In the genomic region with DNA sequence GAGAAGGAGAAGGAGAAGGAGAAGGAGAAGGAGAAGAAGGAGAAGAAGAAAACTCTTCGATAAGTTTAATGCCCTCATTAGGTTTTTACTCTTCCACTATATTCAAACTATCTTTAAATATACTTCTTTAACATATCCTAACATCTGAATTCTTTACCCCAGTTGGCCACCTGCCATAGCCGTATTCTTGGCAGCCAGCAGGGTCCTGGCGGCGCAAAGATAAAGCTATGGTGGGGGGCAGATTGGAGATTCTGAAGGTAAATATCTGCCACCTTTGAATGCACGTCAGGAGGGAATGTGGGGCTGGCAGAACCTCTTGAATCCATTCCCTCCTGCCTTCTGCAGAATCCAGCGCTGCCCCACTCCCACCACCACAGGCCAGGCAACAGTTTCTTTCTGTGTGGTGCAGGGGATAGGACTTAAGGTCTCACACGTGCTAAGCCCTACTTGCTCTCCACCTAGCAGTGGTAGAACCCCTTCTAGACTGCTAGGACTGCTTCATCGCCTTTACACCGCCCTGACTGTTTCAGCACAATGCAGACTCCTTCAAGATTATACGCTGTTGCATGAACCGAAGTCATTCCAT, we compare ENCODE assay signal across 22 mouse cellular contexts. TPM values are rescaled to one million over a fixed set of nuclear protein-coding genes. Genes with fewer than 3 reads are reported as not detected.
"Had no signal": no experiment of that assay in that cellular context is flagged by ENCODE, and none has a peak within 500 bp of the region (broad histone marks: within the 10 kb centered on the region; RNA-seq: fewer than 3 reads in every experiment).

No protein-coding gene starts in this region.

- H3K36me3 ChIP-seq: kidney, embryonic 15.5 days; liver, embryonic 12.5 days; midbrain, embryonic 13.5 days; neural tube, embryonic 15.5 days; stomach, embryonic 15.5 days had no signal

- H3K9ac ChIP-seq: kidney, embryonic 15.5 days; limb, embryonic 13.5 days; liver, embryonic 12.5 days; midbrain, embryonic 13.5 days; neural tube, embryonic 15.5 days; stomach, embryonic 15.5 days had no signal

- H3K4me2 ChIP-seq: kidney, embryonic 15.5 days; limb, embryonic 13.5 days; liver, embryonic 12.5 days; midbrain, embryonic 13.5 days; neural tube, embryonic 15.5 days; stomach, embryonic 15.5 days had no signal

- H3K9me3 ChIP-seq: kidney, embryonic 15.5 days; limb, embryonic 13.5 days; liver, embryonic 12.5 days; midbrain, embryonic 13.5 days; neural tube, embryonic 15.5 days; stomach, embryonic 15.5 days had no signal

- ATAC-seq: hindbrain, postnatal 0 days; liver, embryonic 12.5 days; lung, postnatal 0 days; midbrain, embryonic 13.5 days had no signal

- H3K27me3 ChIP-seq: kidney, embryonic 15.5 days; limb, embryonic 13.5 days; liver, embryonic 12.5 days; midbrain, embryonic 13.5 days; neural tube, embryonic 15.5 days; stomach, embryonic 15.5 days had no signal

- H3K4me3 ChIP-seq: kidney, embryonic 15.5 days; limb, embryonic 13.5 days; liver, embryonic 12.5 days; midbrain, embryonic 13.5 days; myocyte; neural tube, embryonic 15.5 days; stomach, embryonic 15.5 days had no signal

- H3K4me1 ChIP-seq: midbrain, embryonic 13.5 days had no signal

- DNase-seq: kidney, adult 11 months; layer of hippocampus, adult 9-11 months; layer of hippocampus, postnatal 36 days; right cerebral cortex, adult 18-20 months; spleen, adult 18-20 months; thymus, postnatal 36 days had no signal

- H3K27ac ChIP-seq: hindbrain, postnatal 0 days; kidney, embryonic 15.5 days; limb, embryonic 13.5 days; liver, embryonic 12.5 days; macrophage; midbrain, embryonic 13.5 days; neural tube, embryonic 15.5 days; stomach, embryonic 15.5 days had no signal

RNA-seq across cellular contexts. Expression of a gene that starts 10.9 kb away (rescaled TPM):
- total RNA-seq: hindbrain, postnatal 0 days; layer of hippocampus, adult 18-20 months; layer of hippocampus, postnatal 36 days; left cerebral cortex, postnatal 36 days had no signal
- polyA plus RNA-seq: hindbrain, postnatal 0 days; intestine, embryonic 14.5 days; kidney, embryonic 15.5 days; limb, embryonic 13.5 days; liver, embryonic 12.5 days; liver, embryonic 16.5 days; lung, postnatal 0 days; macrophage; midbrain, embryonic 13.5 days; neural tube, embryonic 11.5 days; neural tube, embryonic 15.5 days; stomach, embryonic 15.5 days; thymus, postnatal 0 days had no signal
